Comparison of ENCODE assay signal across 14 mouse cellular contexts in the genomic region with DNA sequence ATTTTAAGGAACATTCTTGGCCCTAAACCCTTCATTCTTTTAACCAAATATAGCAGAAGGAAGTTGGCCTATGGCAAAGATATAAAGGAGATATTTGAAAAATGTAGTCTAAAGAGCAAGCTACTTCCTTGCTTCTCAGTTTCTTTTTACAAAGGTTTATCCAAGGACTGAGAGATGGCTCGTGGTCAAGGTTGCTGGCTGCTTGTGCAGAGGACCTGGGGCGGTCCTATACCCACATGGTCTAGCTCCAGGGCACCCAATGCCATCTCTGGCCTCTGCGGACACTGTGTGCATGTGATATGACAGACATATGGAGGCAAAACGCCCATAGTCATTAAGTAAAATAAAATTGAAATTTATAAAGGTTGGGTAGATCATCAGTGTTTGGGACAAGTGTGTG. TPM values are rescaled to one million over a fixed set of nuclear protein-coding genes. Genes with fewer than 3 reads are reported as not detected.
DNase-seq lines count a peak whose midpoint lies in the region; ATAC-seq lines count a peak whose summit lies in the region.
"Had no signal": no experiment of that assay in that cellular context is flagged by ENCODE, and none has a peak within 500 bp of the region (broad histone marks: within the 10 kb centered on the region; RNA-seq: fewer than 3 reads in every experiment).

No protein-coding gene starts in this region.

- no peak overlapping the region for H3K9ac ChIP-seq in heart, embryonic 11.5 days (ENCODE audit: low read depth, low read length)
- H3K9ac ChIP-seq in midbrain, embryonic 13.5 days (replicated peaks) = no peak overlapping the region
- no peak overlapping the region for H3K9ac ChIP-seq in midbrain, embryonic 11.5 days (ENCODE audit: low read length)
- no peak overlapping the region for H3K9ac ChIP-seq in hindbrain, embryonic 15.5 days

- DNase-seq in heart, adult 8-10 months (ENCODE audit: low spot score) = no peak
- no peak for DNase-seq in midbrain, embryonic 11.5 days (ENCODE audit: low spot score, missing footprints)
- DNase-seq in retina, postnatal 1 day = no peak
- no peak for DNase-seq in left cerebral cortex, postnatal 4 days
- DNase-seq: cerebellum, adult 2 months; gastrocnemius, postnatal 10 days; heart, postnatal 36 days; kidney, adult 2 months; layer of hippocampus, postnatal 36 days; right cerebral cortex, postnatal 25 days; thymus, adult 2 months had no signal

- H3K4me2 ChIP-seq in heart, embryonic 11.5 days = no peak overlapping the region
- H3K4me2 ChIP-seq in midbrain, embryonic 13.5 days (replicated peaks) = peak overlapping the region; percentile 97
- no peak overlapping the region for H3K4me2 ChIP-seq in midbrain, embryonic 11.5 days
- H3K4me2 ChIP-seq in hindbrain, embryonic 15.5 days = peak overlapping the region; percentile 83

- peaks cover 51% of the 10 kb centered on the region for H3K4me1 ChIP-seq in heart, embryonic 11.5 days (ENCODE audit: control insufficient read depth, insufficient read depth, low read length)
- H3K4me1 ChIP-seq in midbrain, embryonic 13.5 days (replicated peaks) = peaks cover 67% of the 10 kb centered on the region
- H3K4me1 ChIP-seq in midbrain, embryonic 11.5 days (ENCODE audit: control insufficient read depth, insufficient read depth, low read length) = peaks cover 29% of the 10 kb centered on the region
- H3K4me1 ChIP-seq in hindbrain, embryonic 15.5 days (replicated peaks) = peaks cover 68% of the 10 kb centered on the region

- no peaks in the 10 kb centered on the region for H3K9me3 ChIP-seq in heart, embryonic 11.5 days (replicated peaks; ENCODE audit: control insufficient read depth, low read length)
- no peaks in the 10 kb centered on the region for H3K9me3 ChIP-seq in midbrain, embryonic 13.5 days
- H3K9me3 ChIP-seq in midbrain, embryonic 11.5 days (ENCODE audit: control insufficient read depth, low read length) = no peaks in the 10 kb centered on the region
- H3K9me3 ChIP-seq in hindbrain, embryonic 15.5 days = no peaks in the 10 kb centered on the region

- H3K36me3 ChIP-seq in heart, embryonic 11.5 days (ENCODE audit: control insufficient read depth, insufficient read depth, low read length) = no peaks in the 10 kb centered on the region
- H3K36me3 ChIP-seq in midbrain, embryonic 13.5 days = no peaks in the 10 kb centered on the region
- H3K36me3 ChIP-seq in midbrain, embryonic 11.5 days (ENCODE audit: control insufficient read depth, insufficient read depth, low read length) = no peaks in the 10 kb centered on the region
- no peaks in the 10 kb centered on the region for H3K36me3 ChIP-seq in hindbrain, embryonic 15.5 days

- WGBS in heart, embryonic 11.5 days (ENCODE audit: insufficient replicate concordance) = 80% methylated on average over 4 of the region's 4 CpGs
- 90% methylated on average over 4 of the region's 4 CpGs for WGBS in midbrain, embryonic 13.5 days
- 90% methylated on average over 4 of the region's 4 CpGs for WGBS in midbrain, embryonic 11.5 days
- 75% methylated on average over 4 of the region's 4 CpGs for WGBS in hindbrain, embryonic 15.5 days

- ATAC-seq in heart, embryonic 11.5 days (replicated peaks; ENCODE audit: insufficient number of reproducible peaks, low FRiP score, low TSS enrichment) = no peak
- ATAC-seq in midbrain, embryonic 13.5 days = no peak
- ATAC-seq in midbrain, embryonic 11.5 days (ENCODE audit: low FRiP score) = no peak
- ATAC-seq in hindbrain, embryonic 15.5 days (ENCODE audit: low FRiP score, low read depth) = no peak

- intact Hi-C loops in left cerebral cortex, postnatal 4 days (cut with DNase I) = no loop called here

- H3K4me3 ChIP-seq in heart, embryonic 11.5 days (ENCODE audit: low read depth, low read length) = 0 out of 2 replicates have a peak overlapping the region, but pooled peaks have one; percentile 3
- H3K4me3 ChIP-seq in midbrain, embryonic 13.5 days (replicated peaks) = peak overlapping the region; percentile 91; the same call in 1 of the 2 replicates
- no peak overlapping the region for H3K4me3 ChIP-seq in midbrain, embryonic 11.5 days (ENCODE audit: low read depth, low read length)
- no peak overlapping the region for H3K4me3 ChIP-seq in hindbrain, embryonic 15.5 days

- no peak overlapping the region for H3K27ac ChIP-seq in heart, embryonic 11.5 days (ENCODE audit: low read depth, low read length)
- H3K27ac ChIP-seq in midbrain, embryonic 13.5 days = no peak overlapping the region
- H3K27ac ChIP-seq in midbrain, embryonic 11.5 days (ENCODE audit: low read depth, low read length) = no peak overlapping the region
- no peak overlapping the region for H3K27ac ChIP-seq in hindbrain, embryonic 15.5 days (replicated peaks)

- H3K27me3 ChIP-seq in heart, embryonic 11.5 days (ENCODE audit: control insufficient read depth, insufficient read depth, low read length) = no peaks in the 10 kb centered on the region
- H3K27me3 ChIP-seq in midbrain, embryonic 13.5 days = no peaks in the 10 kb centered on the region
- H3K27me3 ChIP-seq in midbrain, embryonic 11.5 days (ENCODE audit: control insufficient read depth, insufficient read depth, low read length) = peaks cover 4% of the 10 kb centered on the region; the same call in 1 of the 2 replicates
- no peaks in the 10 kb centered on the region for H3K27me3 ChIP-seq in hindbrain, embryonic 15.5 days

RNA-seq across cellular contexts. Expression of gene Afap1, which starts 2.8 kb away (rescaled TPM):
- polyA plus RNA-seq in heart, embryonic 11.5 days (2014; fragmentation: Nextera tagmentation; extraction: Ambion mirVana) = 19.9 and 24.8 TPM in 2 replicates
- total RNA-seq in heart, adult 8-10 months (2022) = 10 to 100 TPM; 16.3 to 21.5 (median 20.7) TPM
- polyA plus RNA-seq in midbrain, embryonic 13.5 days (2015; fragmentation: Nextera tagmentation; extraction: Ambion mirVana) = 68.7 and 73.0 TPM in 2 replicates
- polyA plus RNA-seq in midbrain, embryonic 11.5 days (2014; fragmentation: Nextera tagmentation; extraction: Ambion mirVana) = 36.1 and 37.5 TPM in 2 replicates
- 67.5 and 73.2 TPM in 2 replicates for polyA plus RNA-seq in hindbrain, embryonic 15.5 days (2015; fragmentation: Nextera tagmentation; extraction: Ambion mirVana)
- total RNA-seq in left cerebral cortex, postnatal 4 days (2021) = 100 to 1,000 TPM; 221 to 230 TPM

Comparison
In these comparisons a context has a peak if more than half of its experiments do, and no peak if none do; other contexts are left out.
1. H3K4me2 ChIP-seq: peak in midbrain, embryonic 13.5 days (single experiment) and hindbrain, embryonic 15.5 days (single experiment); none in heart, embryonic 11.5 days (single experiment) and midbrain, embryonic 11.5 days (single experiment).
2. H3K4me3 ChIP-seq: peak in heart, embryonic 11.5 days (single experiment) and midbrain, embryonic 13.5 days (single experiment); none in midbrain, embryonic 11.5 days (single experiment) and hindbrain, embryonic 15.5 days (single experiment).